Mouse (Mus musculus): ENCODE data around the gene Cop1.

The Cop1 gene

DNA sequence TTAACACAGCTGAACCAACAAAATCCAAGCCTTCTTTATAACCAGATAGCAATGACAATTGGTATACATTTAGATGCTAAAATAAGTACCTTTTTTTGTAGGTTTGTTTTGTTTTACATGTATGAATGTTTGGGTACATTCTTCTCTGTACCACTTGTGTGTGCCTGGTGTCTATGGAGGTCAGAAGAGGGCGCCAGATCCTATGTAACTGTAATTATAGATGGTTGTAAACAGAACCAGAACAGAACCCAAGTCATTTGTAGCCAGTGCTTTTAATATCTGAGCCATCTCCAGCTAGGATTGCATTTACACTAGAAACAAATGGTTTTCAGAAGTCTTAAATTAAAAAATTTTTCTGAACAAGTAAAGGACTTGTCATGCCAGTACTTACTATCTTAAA, 54.7 kb downstream of the Cop1 start:
- no peak for DNase-seq (ENCODE audit: low read depth, low spot score)

DNA sequence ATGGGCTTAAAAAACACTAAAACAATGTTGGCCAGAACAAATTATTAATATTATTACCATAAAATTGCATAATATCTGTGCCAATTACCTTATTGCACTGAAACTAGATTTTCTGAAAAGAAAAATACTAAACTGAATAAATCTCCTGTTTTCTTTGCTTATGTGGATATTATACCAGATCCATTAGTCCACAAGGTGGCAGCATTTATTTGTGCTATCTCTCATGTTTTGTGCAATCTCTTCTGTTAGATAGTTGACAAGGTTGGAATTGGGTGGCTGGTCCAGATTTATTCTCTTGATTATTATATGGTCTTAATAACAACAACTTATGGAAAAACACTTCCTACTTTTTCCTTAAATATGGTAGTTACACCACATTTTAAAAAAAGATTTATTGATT, 58.1 kb downstream of the Cop1 start:
- peak; percentile 19 for DNase-seq (ENCODE audit: low read depth, low spot score)

DNA sequence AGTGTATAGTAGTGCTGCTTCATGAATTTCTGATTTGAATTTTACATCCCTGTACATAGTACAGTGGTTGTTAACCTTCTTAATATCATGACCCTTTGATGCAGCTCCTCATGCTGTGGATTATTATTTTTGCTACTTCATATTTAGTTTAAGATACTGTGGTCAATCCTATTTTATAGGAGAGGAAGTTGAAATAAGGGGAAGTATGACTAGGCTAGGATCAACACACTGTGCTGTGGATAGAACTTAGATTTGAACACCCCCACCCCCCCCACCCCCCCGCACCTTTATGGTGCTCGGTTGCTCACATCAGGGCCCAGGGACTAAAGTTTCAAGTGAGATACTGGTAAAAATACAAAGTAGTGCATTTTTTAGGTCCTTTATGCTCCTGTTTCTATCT, 58.7 kb downstream of the Cop1 start:
- DNase-seq (ENCODE audit: low read depth, low spot score): no peak

DNA sequence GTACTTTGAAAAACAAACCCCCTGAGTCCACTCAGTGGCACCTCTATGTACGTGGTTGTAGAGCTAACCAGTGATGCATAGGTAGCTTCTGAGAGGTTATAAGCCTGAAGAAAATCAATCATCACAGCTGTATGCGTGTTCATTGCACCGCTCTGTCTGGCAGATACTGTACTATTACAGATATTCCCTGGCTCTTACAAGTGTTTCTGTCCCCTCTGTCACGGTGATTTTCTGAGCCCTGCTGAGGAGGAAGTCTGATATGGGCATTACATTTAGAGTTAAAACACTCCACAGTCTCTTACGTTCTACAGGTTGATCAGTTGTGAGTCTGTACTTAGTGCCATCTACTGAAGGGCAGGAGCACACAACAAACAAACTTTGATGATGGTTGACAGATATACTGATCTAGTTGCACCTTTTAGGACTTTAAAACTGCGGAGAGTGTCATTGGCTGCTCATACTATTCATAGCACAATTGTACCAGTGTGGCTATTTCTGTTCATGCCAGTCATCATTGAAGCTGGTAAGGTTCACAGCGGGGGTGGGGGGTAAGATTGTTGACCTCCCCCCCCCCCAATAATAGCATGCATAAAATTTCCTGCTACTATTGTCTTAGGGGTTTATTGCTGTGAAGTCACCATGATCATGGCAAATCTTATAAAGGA, 69.4 kb downstream of the Cop1 start:
- DNase-seq (ENCODE audit: low read depth, low spot score): no peak

DNA sequence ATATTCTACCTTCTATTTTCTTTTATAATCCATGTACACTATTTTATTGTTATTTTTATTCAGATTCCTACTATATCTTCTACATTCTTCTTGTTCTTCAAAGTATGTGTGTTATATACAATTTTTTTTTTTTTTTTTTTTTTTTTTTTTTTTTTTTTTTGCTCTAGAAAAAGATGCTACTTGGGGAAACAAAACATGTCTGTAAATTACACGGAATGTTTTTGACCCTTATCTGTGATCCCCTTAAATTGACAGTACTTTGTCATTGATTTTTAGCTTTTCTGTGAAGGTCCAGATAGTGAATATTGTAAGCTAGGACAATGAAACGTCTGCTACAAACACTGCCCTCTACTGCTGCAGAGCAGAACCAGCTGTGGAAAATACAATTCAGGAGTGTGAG, 81.5 kb downstream of the Cop1 start:
- no peak for DNase-seq (ENCODE audit: low read depth, low spot score)

DNA sequence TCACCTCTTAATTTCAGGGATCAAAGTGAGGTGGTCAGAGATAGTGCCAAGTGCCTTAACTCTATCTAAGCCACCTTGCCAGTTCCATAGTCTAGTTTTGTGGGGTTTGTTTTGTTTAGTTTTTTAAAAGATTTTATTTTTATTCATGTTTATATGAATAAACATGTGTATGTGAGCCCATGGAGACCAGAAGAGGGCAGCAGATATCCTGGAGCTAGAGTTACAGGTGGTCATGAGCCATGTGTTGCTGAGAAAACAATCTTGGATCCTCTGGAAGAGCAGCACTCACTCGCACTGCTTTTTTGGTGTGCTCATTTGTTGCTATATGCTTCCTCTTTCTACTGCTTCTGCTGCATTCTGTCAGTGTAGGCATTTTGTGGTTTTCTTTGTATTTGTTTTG, 90.5 kb downstream of the Cop1 start:
- DNase-seq (ENCODE audit: low read depth, low spot score): peak; percentile 6

DNA sequence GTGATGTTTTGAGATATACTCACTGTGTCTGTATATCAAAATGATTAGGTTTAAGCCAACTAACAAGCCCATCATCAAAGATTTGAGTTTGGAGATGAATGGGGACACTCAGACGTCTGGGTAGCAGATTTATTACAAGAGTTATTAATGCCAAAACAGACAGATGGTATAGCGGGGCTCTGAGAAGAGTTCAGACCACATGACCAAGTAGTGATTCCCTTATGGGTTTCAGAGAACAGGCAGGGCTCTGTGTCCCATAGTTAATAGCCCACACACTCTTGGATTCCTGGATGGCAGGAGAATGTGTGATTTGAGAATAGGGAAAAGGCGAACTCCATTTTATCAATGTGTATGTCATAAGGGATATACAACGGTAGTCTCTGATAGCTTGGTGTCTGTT, 98.9 kb downstream of the Cop1 start:
- peak; percentile 4 for DNase-seq (ENCODE audit: low read depth, low spot score)

DNA sequence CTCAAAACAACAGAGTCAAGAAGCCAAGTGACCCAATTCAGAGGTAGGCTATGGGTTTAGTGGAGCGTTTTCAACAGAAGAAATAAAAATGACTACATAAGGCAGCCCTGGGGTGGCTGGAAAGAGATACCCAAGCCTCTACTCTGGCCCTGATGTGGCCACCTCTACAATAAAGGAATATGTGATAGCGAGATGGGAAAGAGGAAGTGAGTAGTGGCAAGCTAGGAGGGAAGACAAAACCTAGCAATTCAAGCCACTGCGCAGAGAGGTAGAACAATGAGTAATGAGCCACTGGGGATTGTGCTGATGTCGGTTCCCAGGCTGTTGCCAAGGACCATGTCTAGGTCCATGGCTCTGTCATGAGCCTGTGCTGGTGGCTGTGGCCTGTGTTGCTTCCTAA, 102.0 kb downstream of the Cop1 start:
- DNase-seq (ENCODE audit: low read depth, low spot score): no peak

DNA sequence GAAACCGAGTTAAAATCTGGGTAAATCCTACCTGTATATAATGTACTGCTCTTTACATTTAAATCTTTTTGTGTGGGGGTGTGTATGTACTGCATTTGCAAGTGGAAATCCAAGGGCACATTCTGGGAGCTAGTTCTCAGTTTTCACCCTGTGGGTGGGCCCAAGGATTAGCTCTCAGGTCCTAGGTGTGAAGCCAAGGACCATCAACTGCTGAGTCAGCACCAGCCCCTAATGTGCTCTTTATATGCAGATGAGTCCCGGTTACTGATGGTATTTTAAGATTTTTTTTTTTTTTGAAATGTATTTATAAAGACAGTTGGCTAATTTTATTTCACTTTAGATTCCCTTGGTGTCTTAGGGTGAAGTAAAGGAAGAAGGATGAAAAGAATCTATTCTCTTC, 110.2 kb downstream of the Cop1 start:
- no peak for DNase-seq (ENCODE audit: low read depth, low spot score)

DNA sequence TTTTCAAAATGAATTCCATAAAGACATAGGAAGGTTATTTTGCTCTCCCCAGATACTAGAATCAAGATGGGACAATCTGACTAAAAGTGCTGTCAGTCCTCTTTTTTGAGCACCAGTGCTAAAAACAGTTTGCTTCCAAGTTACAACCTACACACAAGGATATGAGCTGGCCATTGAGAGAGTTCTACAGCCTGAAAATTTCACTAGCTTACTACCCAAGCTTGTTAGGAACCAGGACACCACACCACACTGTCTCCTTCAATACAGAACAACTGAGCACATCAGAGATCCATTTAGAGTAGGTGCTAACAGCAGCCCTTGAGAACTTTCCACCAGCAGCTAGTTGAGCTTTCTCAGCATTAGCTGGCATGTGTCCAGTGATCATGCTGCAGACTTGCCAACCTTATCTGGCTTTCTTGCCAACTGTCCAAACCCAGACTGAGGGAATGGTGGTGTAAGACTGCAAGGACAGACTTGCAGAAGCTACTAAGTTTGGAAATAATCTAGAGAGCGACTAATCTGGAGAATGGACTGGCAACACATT, 123.0 kb downstream of the Cop1 start:
- no peak for DNase-seq (ENCODE audit: low read depth, low spot score)

DNA sequence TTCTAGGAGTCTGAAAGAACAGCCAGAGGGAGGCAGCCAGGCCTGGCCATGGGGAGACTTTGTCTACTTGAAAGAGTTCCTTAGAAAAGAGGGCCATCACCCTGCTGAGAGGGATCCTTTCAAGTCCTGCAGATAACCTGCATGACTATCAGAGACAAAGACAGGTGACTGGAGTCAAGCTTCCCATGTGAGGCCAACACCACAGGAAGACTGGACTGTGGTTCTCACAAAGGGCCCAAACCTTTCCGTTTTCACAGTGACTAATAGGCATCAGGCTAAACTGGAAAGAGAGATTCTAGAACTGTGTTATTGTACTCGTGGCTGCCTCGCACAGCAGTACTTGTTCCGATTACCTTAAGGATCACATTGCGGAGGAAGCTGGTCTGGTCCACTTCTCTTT, 126.6 kb downstream of the Cop1 start:
- DNase-seq (ENCODE audit: low read depth, low spot score): no peak

DNA sequence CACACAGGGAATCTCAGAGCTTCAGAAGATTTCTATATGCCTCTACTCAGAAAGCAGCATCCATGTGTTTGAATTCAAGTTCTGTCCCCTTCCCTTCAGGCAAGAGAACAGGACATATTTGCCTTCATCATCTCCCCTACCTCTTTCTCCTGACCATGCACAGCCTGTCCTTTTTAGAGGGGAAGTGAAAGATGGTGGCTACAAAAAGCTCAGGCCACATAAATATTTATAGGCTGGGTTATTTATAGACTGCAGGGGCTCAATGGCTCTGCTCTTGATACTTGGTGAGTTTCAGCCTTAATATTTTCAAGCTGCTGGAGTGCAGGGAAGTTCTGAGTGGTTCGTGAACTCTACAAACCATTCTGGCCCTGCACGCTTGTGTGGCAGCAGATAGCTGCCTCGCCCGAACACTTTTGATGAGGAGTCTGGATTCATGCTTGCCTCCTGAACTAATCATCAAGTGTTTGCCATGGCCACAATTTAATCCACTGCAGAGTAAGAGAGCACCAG, 139.8 kb downstream of the Cop1 start:
- DNase-seq (ENCODE audit: low read depth, low spot score): no peak

DNA sequence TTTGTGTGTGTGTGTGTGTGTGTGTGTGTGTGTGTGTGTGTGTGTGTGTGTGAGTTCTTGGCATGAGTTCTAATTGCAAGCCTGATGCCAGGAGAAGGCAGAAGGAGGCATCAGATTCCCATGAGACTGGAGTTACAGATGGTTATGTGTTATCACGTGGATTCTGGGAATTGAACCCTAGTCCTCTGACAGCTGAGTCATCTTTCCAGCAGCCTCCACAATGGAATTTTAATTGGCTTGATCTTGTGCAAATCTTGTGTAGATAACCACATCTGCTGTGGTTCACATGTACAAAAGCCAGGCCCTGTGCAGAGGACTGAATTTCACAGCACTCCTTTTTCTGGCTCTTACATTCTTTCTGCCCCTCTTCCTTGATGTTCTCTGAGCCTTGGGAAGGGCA, 150.1 kb downstream of the Cop1 start:
- DNase-seq (ENCODE audit: low read depth, low spot score): no peak

DNA sequence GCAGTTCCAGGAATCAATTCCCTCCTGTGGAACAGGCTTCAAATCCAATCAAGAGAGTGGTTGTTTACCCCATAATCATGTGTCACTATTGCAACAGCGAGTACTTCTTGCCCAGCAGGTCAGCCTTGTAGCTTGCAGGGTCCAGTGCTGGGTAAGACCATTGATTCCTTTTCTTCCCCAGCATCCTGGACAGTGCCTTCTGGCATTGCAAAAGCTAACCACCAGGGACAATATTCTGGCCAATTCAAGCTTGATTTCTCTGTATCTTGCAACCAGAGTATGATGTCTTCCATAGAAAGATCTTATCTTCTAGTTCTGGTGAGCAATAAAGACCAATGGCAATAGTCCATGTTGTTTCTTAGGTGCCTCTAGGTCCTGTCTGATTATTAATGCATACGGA, 150.8 kb downstream of the Cop1 start:
- DNase-seq (ENCODE audit: low read depth, low spot score): no peak

DNA sequence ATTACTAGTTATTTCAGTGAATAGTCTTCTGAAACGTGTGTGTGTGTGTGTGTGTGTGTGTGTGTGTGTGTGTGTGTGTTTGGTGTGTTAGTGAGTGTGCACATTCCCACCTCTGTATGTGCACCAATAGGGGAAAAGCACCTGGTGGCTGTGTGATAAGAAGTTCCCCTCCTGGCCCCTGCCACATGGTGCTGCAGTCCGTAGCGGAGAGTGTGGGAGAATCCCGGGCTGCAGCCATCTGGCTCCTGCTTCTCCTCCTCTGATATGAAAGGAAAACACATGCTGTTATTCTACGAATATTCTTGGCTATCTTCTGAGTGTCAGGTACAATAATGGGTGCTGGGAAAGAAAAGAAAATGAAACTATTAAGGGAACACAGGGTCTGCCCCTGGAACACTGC, 154.3 kb downstream of the Cop1 start:
- DNase-seq (ENCODE audit: low read depth, low spot score): no peak

DNA sequence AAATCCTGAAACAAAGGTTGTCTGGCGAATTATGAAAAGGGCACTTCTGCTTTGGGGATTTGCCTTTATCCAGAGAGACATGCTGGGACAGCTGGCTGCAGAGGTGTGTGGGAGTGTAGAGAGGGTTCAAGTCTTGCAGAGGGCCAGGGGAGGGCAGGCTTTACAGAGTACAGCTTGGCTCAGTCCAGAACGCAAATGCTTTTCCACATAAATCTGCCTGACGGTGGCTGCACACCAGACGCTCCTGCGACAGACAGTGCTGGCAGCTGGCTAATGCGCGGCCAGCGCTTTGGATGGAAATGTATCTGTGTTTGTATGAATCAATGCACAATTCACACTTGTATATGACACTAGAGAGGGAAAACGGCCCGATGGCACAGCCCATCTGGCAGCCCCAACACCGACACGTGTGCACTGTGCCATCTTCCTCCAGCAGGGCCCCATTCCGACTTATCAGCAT, 156.5 kb downstream of the Cop1 start:
- peak; percentile 49 for DNase-seq (ENCODE audit: low read depth, low spot score)

DNA sequence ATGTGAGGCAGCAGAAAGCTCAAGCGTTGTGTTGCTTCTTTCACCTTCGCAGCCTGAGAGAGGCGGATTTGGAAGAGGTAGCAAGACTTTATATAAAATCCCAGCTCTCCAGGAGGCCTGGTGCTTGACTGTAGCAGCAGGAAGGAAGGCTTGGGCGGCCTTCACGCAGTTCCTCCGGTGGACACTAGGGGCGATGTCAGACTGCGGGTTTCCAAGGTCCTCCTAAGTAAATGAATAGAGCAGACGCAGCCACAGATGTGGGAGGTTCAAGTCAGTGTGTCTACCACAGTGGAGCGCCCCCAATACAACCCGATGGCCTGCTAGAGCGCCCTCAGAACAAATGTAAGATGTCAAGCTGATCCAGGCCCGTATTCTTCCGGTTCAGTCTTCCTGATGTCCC, 157.9 kb downstream of the Cop1 start:
- peak; percentile 76 for DNase-seq (ENCODE audit: low read depth, low spot score)

DNA sequence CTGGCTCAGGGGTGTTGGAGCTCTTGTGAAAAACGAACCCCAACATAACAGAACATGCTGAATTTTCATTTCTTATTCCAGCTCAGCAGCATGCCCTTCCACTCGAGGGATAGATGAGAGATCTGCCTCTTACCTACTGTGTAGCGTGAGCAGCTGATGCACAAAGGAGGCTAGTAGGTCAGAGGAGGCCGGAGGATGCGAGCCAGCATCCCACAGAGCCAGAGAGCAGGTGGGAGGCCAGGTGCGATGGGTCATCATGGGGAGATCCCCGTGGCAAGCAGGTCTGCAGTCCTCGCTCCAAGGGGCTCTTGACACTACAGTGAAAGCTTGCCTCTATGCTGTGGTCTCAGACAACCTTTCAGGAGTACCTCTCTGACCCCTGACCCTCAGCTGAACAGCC, 160.5 kb downstream of the Cop1 start:
- DNase-seq (ENCODE audit: low read depth, low spot score): no peak

DNA sequence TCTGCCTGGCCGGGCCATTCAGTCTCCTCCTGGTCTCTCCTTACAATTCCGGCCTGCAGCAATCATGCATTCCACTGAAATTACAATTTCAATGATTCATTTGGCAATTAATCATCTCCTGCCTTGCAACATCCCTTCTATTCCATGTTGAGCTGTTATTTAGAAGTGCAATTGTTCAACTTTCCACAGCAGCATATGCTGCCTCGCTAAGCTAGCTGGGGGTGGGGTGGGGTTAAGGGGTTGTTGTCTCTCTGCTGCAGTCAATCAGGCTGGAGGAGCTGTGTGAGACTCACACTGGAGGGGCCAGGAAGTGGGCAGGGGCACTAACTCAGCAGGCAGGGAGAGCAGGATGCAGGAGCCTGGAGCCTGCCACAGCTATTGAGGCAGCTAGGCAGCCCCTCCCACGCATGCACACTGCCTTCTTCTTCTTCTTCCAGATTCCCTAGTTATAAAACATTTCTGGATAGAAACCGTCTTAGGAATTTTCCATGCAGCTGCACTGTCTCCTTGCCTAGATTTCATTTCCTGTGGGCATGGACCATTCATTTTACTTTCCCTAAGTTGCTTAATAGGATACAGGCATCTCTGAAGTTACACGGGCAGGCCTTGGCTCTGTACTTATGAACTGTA, 161.1 kb downstream of the Cop1 start:
- DNase-seq (ENCODE audit: low read depth, low spot score): peak; percentile 45

DNA sequence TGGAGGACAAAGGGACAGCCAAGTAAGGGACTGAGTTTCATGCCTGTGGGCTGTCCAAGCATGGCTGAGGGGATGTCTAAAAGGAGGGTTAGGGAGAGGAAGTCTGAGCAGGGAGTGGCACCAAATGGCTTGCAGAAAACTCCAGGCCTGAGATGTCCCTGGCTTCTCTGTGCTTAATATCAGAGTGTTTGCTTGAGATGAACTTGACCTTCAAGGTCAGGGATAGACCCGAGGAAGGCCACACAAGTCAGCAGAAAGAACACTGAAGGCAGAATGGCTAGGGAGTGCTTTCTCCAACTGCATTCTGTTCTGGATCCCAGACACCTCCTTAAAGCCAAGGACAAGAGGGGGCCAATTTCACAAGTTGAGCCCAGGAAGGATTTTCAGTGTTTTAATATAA, 161.8 kb downstream of the Cop1 start:
- no peak for DNase-seq (ENCODE audit: low read depth, low spot score)

DNA sequence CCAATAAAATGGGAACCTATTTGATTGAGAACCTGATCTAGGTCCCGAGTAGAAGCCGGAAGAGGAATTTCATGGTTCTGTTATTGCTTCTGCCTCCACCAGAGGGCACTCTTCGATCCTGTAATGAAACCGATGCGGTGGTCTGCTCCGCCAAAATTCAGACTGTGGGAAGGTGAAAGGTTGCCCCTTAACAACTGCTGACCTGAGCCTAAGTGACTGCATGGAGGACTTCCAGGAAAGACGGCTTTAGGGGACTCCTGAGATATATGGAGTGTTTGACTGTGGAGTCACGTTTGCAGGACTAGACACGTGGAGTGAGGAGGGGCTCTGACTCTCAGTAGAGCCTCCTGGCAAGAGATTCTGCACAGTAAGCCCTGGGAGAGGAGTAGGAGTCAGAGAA, 164.4 kb downstream of the Cop1 start:
- peak; percentile 73 for DNase-seq (ENCODE audit: low read depth, low spot score)
